Mouse (Mus musculus) heart, postnatal 0 days (tissue): Measurements from ENCODE around the gene Spats2. TPM values are rescaled to one million over a fixed set of nuclear protein-coding genes. Genes with fewer than 3 reads are reported as not detected.

Experiments
- ATAC-seq: fragments of 200-750 bp; cut with Nextera tagmentation; 2 replicates; pipeline ENCODE4 v1.8.0; 2017; ENCODE audit warnings: low read depth, moderate number of reproducible peaks, moderate library complexity; ENCODE audit not compliant: insufficient read depth
- DNase-seq: peaks from one replicate; pipeline ENCODE4 v3.0.0-alpha.2; 2016; ENCODE audit warnings: low spot score
- H3K27ac ChIP-seq: fragments of 300-500 bp; sonication (generic); 2 replicates; pipeline ENCODE4 v1.5.1; 2014; ENCODE audit warnings: low read depth, mild to moderate bottlenecking
- H3K27me3 ChIP-seq: fragments of 300-500 bp; sonication (generic); 2 replicates; pipeline ENCODE4 v1.6.1; 2014; ENCODE audit warnings: low read length, mixed read lengths; ENCODE audit not compliant: control insufficient read depth, insufficient read depth
- H3K36me3 ChIP-seq: fragments of 300-500 bp; sonication (generic); replicated peaks from 2 replicates; pipeline ENCODE4 v1.6.1; 2014; ENCODE audit warnings: low read length, mixed read lengths; ENCODE audit not compliant: control insufficient read depth, insufficient read depth
- H3K4me1 ChIP-seq: fragments of 300-500 bp; sonication (generic); 2 replicates; pipeline ENCODE4 v1.6.1; 2014; ENCODE audit warnings: antibody characterized with exemption; ENCODE audit not compliant: control insufficient read depth, insufficient read depth
- H3K4me2 ChIP-seq: fragments of 300-500 bp; sonication (generic); 2 replicates; pipeline ENCODE4 v1.6.1; 2014; ENCODE audit warnings: low read depth, mild to moderate bottlenecking, low read length, moderate library complexity
- H3K4me3 ChIP-seq: fragments of 300-500 bp; sonication (generic); 2 replicates; pipeline ENCODE4 v1.5.1; 2014; ENCODE audit warnings: low read depth, low read length
- H3K9ac ChIP-seq: fragments of 300-500 bp; sonication (generic); replicated peaks from 2 replicates; pipeline ENCODE4 v1.6.1; 2014; ENCODE audit warnings: low read depth, low read length, mixed read lengths
- H3K9me3 ChIP-seq: fragments of 300-500 bp; sonication (generic); replicated peaks from 2 replicates; pipeline ENCODE4 v1.6.1; 2016; ENCODE audit warnings: low read length; ENCODE audit not compliant: control insufficient read depth
- CTCF ChIP-seq: IDR thresholded peaks from 2 replicates; pipeline ENCODE4 v1.5.1; 2016; ENCODE audit warnings: antibody characterized with exemption, control low read depth, low read depth
- EP300 ChIP-seq: IDR thresholded peaks from 2 replicates; pipeline ENCODE4 v1.6.1; 2016; ENCODE audit warnings: antibody characterized with exemption, low read depth
- WGBS: fragments of 180-500 bp; shearing (Covaris S2); extraction: QIAGEN DNeasy Blood & Tissue Kit; methylation state at CpG from one replicate; pipeline ENCODE4 v1.1.7; 2014; 5-methylcytosine and 5-hydroxymethylcytosine counted together
- polyA plus RNA-seq: library from polyadenylated mRNA; unstranded; fragments of >200 nt; fragmentation: Nextera tagmentation; extraction: Ambion mirVana; gene quantifications from 2 replicates; pipeline ENCODE4 v1.2.1, GENCODE M21; 2015
- total RNA-seq: library from RNA; depleted of rRNA; stranded (reverse); fragments of >200 nt; gene quantifications from 2 replicates; pipeline ENCODE4 v1.2.3, GENCODE M21; 2014; ENCODE audit warnings: low replicate concordance

Gene Spats2
- total and polyA plus RNA-seq, 2 experiments from 2014 or later, result 16.1 to 17.6 TPM

GRCm38 (mm10) chr15:99223585-99224207 lies 98.0 kb downstream of the Spats2 start:
- WGBS, result 1% methylated on average over 45 of the region's 46 CpGs
- TF ChIP-seq EP300, result no peak
- TF ChIP-seq CTCF, result no peak
- H3K4me1 ChIP-seq, result peaks cover 4% of the 10 kb centered on the region; the same call in 1 of the 2 replicates

GRCm38 (mm10) chr15:99224208-99224911 lies 98.6 kb downstream of the Spats2 start, which contains the start of gene Kcnh3:
Kcnh3 (plus strand) TSS chr15:99224861.
- TF ChIP-seq CTCF, result no peak
- Histone ChIP-seq H3K4me3 (peak within 1 kb of the TSS; percentile 55), H3K4me1 (peaks cover 4% of the 10 kb centered on the region; the same call in 1 of the 2 replicates), H3K4me2 (peak within 1 kb of the TSS; percentile 79), H3K36me3 (no peaks in the 10 kb centered on the region), H3K27me3 (peaks cover 96% of the 10 kb centered on the region), H3K9ac (peak within 1 kb of the TSS; percentile 48; the same call in 1 of the 2 replicates), H3K9me3 (no peaks in the 10 kb centered on the region), H3K27ac (no peak within 1 kb of the TSS)
- peak; percentile 36 for DNase-seq
- peak; percentile 34 for ATAC-seq
- under 1% methylated on average over 53 of the region's 66 CpGs for WGBS

More at GRCm38 (mm10) chr15:99223585-99224207, 98.0 kb downstream of the Spats2 start:
- H3K27ac ChIP-seq, result no peak overlapping the region
- no peaks in the 10 kb centered on the region for H3K9me3 ChIP-seq
- H3K4me3 ChIP-seq, result peak overlapping the region; percentile 55
- DNase-seq (no peak), ATAC-seq (no peak)
- H3K9ac ChIP-seq, result peak overlapping the region; percentile 48; the same call in 1 of the 2 replicates
- no peaks in the 10 kb centered on the region for H3K36me3 ChIP-seq
- H3K4me2 ChIP-seq, result peak overlapping the region; percentile 79
- peaks cover 92% of the 10 kb centered on the region for H3K27me3 ChIP-seq

- Histone ChIP-seq H3K4me1 (peaks cover 4% of the 10 kb centered on the region; the same call in 1 of the 2 replicates), H3K27me3 (peaks cover 96% of the 10 kb centered on the region)
- no peak for DNase-seq
Measured at GRCm38 (mm10) chr15:99225081-99225810, 99.5 kb downstream of the Spats2 start.

GRCm38 (mm10) chr15:99226090-99226489 lies 100.4 kb downstream of the Spats2 start:
- H3K9ac ChIP-seq, result no peak overlapping the region
- WGBS, result 30% methylated on average over 14 of the region's 14 CpGs

More at GRCm38 (mm10) chr15:99225081-99225810, 99.5 kb downstream of the Spats2 start:
- TF ChIP-seq EP300 (no peak), CTCF (no peak)
- no peaks in the 10 kb centered on the region for H3K9me3 ChIP-seq
- ATAC-seq, result no peak
- H3K36me3 ChIP-seq, result no peaks in the 10 kb centered on the region
- H3K27ac ChIP-seq, result no peak overlapping the region
- WGBS, result 1% methylated on average over 22 of the region's 22 CpGs
- peak overlapping the region; percentile 79 for H3K4me2 ChIP-seq
- H3K4me3 ChIP-seq, result peak overlapping the region; percentile 55
- no peak overlapping the region for H3K9ac ChIP-seq

GRCm38 (mm10) chr15:99231998-99232397 lies 106.3 kb downstream of the Spats2 start:
- no peak overlapping the region for H3K27ac ChIP-seq
- H3K9me3 ChIP-seq, result no peaks in the 10 kb centered on the region
- no peaks in the 10 kb centered on the region for H3K36me3 ChIP-seq
- WGBS, result 71% methylated on average over 10 of the region's 10 CpGs
- no peak for ATAC-seq
- no peak overlapping the region for H3K4me2 ChIP-seq
- no peaks in the 10 kb centered on the region for H3K4me1 ChIP-seq
- no peak overlapping the region for H3K9ac ChIP-seq
- peaks cover 52% of the 10 kb centered on the region for H3K27me3 ChIP-seq
- H3K4me3 ChIP-seq, result no peak overlapping the region
- no peak for DNase-seq
- no peak for TF ChIP-seq EP300
- no peak for TF ChIP-seq CTCF

More at GRCm38 (mm10) chr15:99226090-99226489, 100.4 kb downstream of the Spats2 start:
- peaks cover 93% of the 10 kb centered on the region for H3K27me3 ChIP-seq
- H3K27ac ChIP-seq, result no peak overlapping the region
- no peaks in the 10 kb centered on the region for H3K9me3 ChIP-seq
- H3K4me3 ChIP-seq, result no peak overlapping the region
- no peak for DNase-seq
- H3K36me3 ChIP-seq, result no peaks in the 10 kb centered on the region
- no peak overlapping the region for H3K4me2 ChIP-seq
- ATAC-seq, result no peak
- TF ChIP-seq CTCF (no peak), EP300 (no peak)
- H3K4me1 ChIP-seq, result peaks cover 4% of the 10 kb centered on the region; the same call in 1 of the 2 replicates
